Mouse (Mus musculus): ENCODE measurements around the gene Sctr. TPM values are rescaled to one million over a fixed set of nuclear protein-coding genes. Genes with fewer than 3 reads are reported as not detected.

Sctr gene
- polyA plus RNA-seq, 1 experiment: 0.25 TPM

DNA sequence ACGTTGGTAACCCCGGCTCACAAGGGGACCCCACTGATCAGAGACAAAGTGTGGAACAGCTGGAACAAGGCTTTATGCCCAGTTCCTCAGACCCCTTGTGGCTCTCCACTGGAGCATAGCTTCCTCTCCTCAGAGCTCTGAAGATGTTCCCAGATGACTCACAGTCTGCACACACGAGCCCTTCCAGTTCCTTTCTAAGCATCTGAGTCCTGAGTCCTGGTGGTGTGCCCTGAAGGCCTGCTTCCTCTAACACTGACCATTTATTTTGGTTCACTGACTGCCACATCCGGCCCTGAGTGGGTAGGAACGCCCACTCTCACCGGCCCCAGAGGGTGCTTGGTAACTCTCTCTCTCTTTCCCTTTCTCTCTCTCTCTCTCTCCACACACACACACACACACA is 92.8 kb downstream of the Sctr start:
- Histone ChIP-seq H3K4me1 (ENCODE audit: control insufficient read depth, insufficient read depth, low read length) (no peaks in the 10 kb centered on the region), H3K27me3 (ENCODE audit: control insufficient read depth, insufficient read depth, low read length) (no peaks in the 10 kb centered on the region), H3K4me3 (replicated peaks; ENCODE audit: insufficient read depth, low read depth, low read length) (no peak overlapping the region), H3K27ac (ENCODE audit: insufficient read depth, low read length) (no peak overlapping the region)
- WGBS: 53% methylated on average over 6 of the region's 6 CpGs
- no peak for DNase-seq
- TF ChIP-seq CTCF (IDR thresholded peaks at IDR 0.05; ENCODE audit: borderline replicate concordance, insufficient read depth, low read depth, low read length) (no peak), POLR2A (IDR thresholded peaks at IDR 0.05; ENCODE audit: borderline replicate concordance, insufficient read depth, low read length) (no peak)

DNA sequence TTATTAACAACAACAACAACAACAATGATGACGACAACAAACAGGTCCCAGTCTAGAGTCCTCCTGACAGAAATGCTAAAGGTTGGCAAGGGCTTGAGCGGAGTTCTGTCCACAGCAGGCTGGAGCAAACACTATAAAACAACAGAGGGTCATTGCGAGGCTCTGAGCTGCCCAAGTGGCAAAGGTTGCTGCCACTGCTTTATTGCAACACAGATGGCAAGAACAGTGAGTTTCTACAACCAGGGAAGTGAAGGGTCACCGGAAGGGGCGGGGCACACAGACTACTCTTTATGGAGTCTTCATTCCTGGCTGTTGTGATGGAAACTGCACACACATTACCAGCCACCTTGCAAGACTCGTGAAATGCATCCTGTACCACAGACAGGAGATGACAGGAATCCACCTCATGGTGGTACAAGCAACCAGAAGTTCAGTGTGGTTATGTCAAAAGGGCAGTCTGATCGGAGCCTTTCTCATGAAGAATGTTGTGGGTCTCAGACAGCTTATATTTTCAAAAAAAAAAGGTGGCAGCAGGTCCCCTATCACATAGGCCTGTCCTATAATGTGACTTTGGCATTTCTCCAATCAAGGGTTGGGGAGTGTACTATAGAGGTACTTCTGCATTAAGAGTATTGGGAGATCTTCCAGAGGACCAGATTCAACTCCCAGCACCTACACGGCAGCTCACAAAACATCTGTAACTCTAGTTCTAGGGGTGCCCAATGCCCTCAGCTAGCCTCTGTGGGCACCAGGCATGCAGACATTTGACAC is 93.9 kb downstream of the Sctr start:
- DNase-seq: no peak
- 83% methylated on average over 8 of the region's 8 CpGs for WGBS
- Histone ChIP-seq H3K4me1 (ENCODE audit: control insufficient read depth, insufficient read depth, low read length) (no peaks in the 10 kb centered on the region), H3K27ac (ENCODE audit: insufficient read depth, low read length) (no peak overlapping the region), H3K4me3 (replicated peaks; ENCODE audit: insufficient read depth, low read depth, low read length) (no peak overlapping the region), H3K27me3 (ENCODE audit: control insufficient read depth, insufficient read depth, low read length) (no peaks in the 10 kb centered on the region)
- no peak for TF ChIP-seq POLR2A (IDR thresholded peaks at IDR 0.05; ENCODE audit: borderline replicate concordance, insufficient read depth, low read length)

DNA sequence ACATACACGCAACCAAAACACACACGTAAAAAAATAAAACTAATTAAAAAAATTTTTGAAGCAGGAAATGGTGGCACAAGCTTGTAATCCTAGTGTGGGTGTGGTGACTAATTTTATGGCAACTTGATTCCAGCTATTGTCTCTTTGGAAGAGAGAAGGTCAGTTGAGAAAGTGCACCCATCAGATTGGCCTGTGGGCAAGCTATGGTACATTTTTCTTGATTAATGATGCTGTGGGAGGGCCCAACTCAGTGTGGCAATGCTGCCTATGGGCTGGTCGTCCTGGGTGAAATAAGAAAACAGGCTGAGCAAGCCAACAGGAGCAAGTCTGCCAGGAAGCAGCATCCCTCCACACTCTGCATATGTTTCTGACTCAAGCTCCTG is 94.5 kb downstream of the Sctr start:
- no peak overlapping the region for H3K27ac ChIP-seq (ENCODE audit: insufficient read depth, low read length)
- no peak for DNase-seq
- no peaks in the 10 kb centered on the region for H3K27me3 ChIP-seq (ENCODE audit: control insufficient read depth, insufficient read depth, low read length)
- H3K4me3 ChIP-seq (replicated peaks; ENCODE audit: insufficient read depth, low read depth, low read length): no peak overlapping the region
- no peak for TF ChIP-seq CTCF (IDR thresholded peaks at IDR 0.05; ENCODE audit: borderline replicate concordance, insufficient read depth, low read depth, low read length)
- TF ChIP-seq POLR2A (IDR thresholded peaks at IDR 0.05; ENCODE audit: borderline replicate concordance, insufficient read depth, low read length): no peak
- H3K4me1 ChIP-seq (ENCODE audit: control insufficient read depth, insufficient read depth, low read length): no peaks in the 10 kb centered on the region
- WGBS: 89% methylated on average over 3 of the region's 3 CpGs

DNA sequence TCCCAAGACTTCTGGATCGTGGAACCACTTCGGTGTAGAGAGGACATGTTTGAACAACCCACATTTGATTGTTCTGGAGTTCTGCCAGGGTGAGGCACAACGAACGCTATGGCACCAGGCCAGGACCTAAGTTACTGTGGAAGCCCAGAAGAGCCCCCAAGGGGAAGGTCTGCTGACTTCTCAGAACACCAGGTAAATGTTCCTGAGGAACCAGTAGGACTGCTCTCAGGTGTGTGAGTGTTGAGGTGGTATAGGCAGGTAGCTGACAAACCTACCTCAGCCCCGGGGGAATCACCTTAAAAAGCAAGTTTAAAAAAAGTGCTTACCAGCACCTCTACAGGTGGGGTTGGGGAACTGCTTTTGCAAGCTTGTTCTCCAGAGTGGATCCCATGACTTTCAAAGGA is 98.9 kb downstream of the Sctr start:
- H3K27me3 ChIP-seq (ENCODE audit: control insufficient read depth, insufficient read depth, low read length): no peaks in the 10 kb centered on the region
- H3K27ac ChIP-seq (ENCODE audit: insufficient read depth, low read length): no peak overlapping the region
- DNase-seq: no peak
- WGBS: 29% methylated on average over 5 of the region's 5 CpGs
- no peak for TF ChIP-seq POLR2A (IDR thresholded peaks at IDR 0.05; ENCODE audit: borderline replicate concordance, insufficient read depth, low read length)
- TF ChIP-seq CTCF (IDR thresholded peaks at IDR 0.05; ENCODE audit: borderline replicate concordance, insufficient read depth, low read depth, low read length): no peak
- H3K4me1 ChIP-seq (ENCODE audit: control insufficient read depth, insufficient read depth, low read length): no peaks in the 10 kb centered on the region
- no peak overlapping the region for H3K4me3 ChIP-seq (replicated peaks; ENCODE audit: insufficient read depth, low read depth, low read length)

DNA sequence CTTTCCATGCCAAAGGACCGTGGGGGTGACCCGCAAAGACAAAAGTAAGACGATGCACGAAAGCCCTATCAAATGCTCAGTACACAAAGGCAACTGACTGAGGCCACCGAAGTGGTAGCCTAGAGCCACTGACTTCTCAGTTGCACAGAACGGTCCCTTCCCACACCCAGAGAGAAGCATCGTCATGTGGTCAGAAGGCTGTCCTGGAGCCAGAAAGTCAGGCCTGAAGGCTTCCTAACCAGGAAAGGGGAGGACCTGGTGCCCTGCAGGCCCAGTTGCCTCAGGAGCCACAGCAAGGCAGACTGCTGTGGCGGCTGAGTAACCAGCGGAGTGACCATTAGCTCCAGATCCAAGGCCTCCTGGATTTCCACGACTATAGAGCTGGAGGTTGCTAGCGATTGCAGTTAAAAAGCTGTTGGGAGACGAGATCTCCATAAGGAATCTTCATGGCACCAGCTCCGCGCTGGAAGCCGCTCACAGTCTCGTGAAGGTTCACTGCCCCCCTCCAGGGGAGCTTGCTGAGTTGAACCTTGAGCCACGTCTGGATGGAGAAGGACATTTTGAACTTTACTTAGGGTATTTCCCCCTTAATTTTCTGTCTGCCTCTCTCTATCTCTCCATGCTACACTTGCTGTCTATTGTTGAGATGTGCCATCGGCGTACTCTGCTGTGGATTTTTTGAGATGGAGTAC is 103.2 kb downstream of the Sctr start:
- Histone ChIP-seq H3K4me3 (replicated peaks; ENCODE audit: insufficient read depth, low read depth, low read length) (no peak overlapping the region), H3K4me1 (ENCODE audit: control insufficient read depth, insufficient read depth, low read length) (peaks cover 2% of the 10 kb centered on the region), H3K27me3 (ENCODE audit: control insufficient read depth, insufficient read depth, low read length) (no peaks in the 10 kb centered on the region), H3K27ac (ENCODE audit: insufficient read depth, low read length) (no peak overlapping the region)
- no peak for DNase-seq
- TF ChIP-seq POLR2A (IDR thresholded peaks at IDR 0.05; ENCODE audit: borderline replicate concordance, insufficient read depth, low read length) (no peak), CTCF (IDR thresholded peaks at IDR 0.05; ENCODE audit: borderline replicate concordance, insufficient read depth, low read depth, low read length) (no peak)
- 79% methylated on average over 19 of the region's 19 CpGs for WGBS

DNA sequence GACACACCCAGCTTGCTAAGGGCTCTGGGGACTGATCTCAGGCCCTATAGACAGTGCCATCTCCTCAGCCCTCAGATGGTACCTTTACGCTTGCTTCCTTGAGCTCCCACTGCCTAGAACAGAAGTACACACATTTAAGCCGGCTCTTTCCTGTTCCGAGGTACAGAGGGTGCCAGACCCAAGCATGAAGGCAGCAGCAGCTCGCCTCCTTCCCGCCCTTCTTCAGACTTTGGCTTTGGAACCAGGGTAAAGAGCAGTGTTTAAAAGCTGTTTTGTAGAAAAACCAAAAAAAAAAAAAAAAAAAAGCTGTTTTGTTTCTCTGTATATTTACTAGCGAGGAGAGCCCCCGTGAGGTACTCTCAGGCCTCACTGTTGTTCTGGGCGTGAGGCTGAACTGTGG is 105.1 kb downstream of the Sctr start:
- Histone ChIP-seq H3K27me3 (ENCODE audit: control insufficient read depth, insufficient read depth, low read length) (no peaks in the 10 kb centered on the region), H3K4me3 (replicated peaks; ENCODE audit: insufficient read depth, low read depth, low read length) (no peak overlapping the region), H3K4me1 (ENCODE audit: control insufficient read depth, insufficient read depth, low read length) (peaks cover 18% of the 10 kb centered on the region), H3K27ac (ENCODE audit: insufficient read depth, low read length) (no peak overlapping the region)
- no peak for TF ChIP-seq POLR2A (IDR thresholded peaks at IDR 0.05; ENCODE audit: borderline replicate concordance, insufficient read depth, low read length)
- no peak for TF ChIP-seq CTCF (IDR thresholded peaks at IDR 0.05; ENCODE audit: borderline replicate concordance, insufficient read depth, low read depth, low read length)
- 81% methylated on average over 8 of the region's 8 CpGs for WGBS
- no peak for DNase-seq

DNA sequence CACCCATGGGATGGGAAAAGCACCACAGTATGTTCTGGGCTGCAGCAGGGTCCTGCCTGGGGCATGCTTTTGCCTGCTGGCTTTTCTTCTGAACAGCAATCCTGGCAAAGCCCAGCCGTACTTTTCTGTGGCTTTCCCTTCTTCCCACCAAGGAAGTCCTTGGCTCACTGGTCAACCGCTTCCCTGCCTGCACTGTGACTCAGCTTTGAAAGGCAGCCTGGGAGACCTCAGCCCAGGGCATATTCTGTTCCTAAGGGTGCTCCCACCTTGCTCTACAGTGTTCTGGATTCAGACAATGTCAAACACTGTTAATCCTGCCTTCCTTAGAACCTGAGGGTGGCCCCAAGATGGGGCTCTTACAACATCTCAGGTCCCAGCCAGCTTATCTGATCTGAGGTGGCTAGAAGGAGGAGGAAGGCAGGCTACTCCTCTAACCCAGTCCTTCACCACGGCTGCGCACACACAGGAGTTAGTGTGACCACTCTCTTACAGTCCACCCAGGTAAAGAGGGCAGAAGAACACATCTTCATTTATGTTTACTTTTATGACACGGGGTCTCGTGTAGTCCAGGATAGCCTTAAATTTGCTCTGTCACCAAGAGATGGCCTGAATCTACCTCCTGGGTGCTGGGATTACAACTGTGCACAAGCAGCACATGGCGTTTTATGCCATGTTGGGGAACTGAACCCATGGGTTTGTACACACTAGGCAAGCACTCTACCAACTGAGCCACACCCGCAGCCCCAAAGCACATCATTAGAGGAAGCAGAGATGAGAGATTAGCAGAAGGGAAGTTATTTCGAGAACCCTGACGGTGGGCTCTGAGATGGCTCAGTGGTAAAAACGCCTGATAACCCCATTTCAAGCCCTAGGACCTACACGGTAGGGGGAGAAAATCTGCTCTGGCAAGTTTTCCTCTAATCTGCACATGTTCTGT is 105.8 kb downstream of the Sctr start:
- DNase-seq: no peak
- 88% methylated on average over 12 of the region's 12 CpGs for WGBS
- Histone ChIP-seq H3K27me3 (ENCODE audit: control insufficient read depth, insufficient read depth, low read length) (no peaks in the 10 kb centered on the region), H3K4me1 (ENCODE audit: control insufficient read depth, insufficient read depth, low read length) (peaks cover 18% of the 10 kb centered on the region), H3K4me3 (replicated peaks; ENCODE audit: insufficient read depth, low read depth, low read length) (no peak overlapping the region), H3K27ac (ENCODE audit: insufficient read depth, low read length) (no peak overlapping the region)
- no peak for TF ChIP-seq POLR2A (IDR thresholded peaks at IDR 0.05; ENCODE audit: borderline replicate concordance, insufficient read depth, low read length)
- TF ChIP-seq CTCF (IDR thresholded peaks at IDR 0.05; ENCODE audit: borderline replicate concordance, insufficient read depth, low read depth, low read length): no peak

Other genes with a start within 250 kb of the Sctr start
- gene Ptpn4, start 169.3 kb upstream of the Sctr start, polyA plus RNA-seq (2012; rRNA removed): 25.6 and 29.7 TPM in 2 replicates
- gene Tmem177, start 93.7 kb upstream of the Sctr start, polyA plus RNA-seq (2012; rRNA removed): 7.4 and 7.5 TPM in 2 replicates
- gene Cfap221, start 9.7 kb upstream of the Sctr start, polyA plus RNA-seq (2012; rRNA removed): 0.08 and 0.14 TPM in 2 replicates
- 1.3 and 2.2 TPM in 2 replicates for gene Tmem37, start 67.2 kb downstream of the Sctr start, polyA plus RNA-seq (2012; rRNA removed)
- 1,176 and 1,178 TPM in 2 replicates for gene Dbi, start 114.2 kb downstream of the Sctr start, polyA plus RNA-seq (2012; rRNA removed)
- gene 3110009E18Rik, start 114.3 kb downstream of the Sctr start, polyA plus RNA-seq (2012; rRNA removed): 6.5 and 7.7 TPM in 2 replicates

Measured in cerebellum, adult 2 months (tissue).